Mouse (Mus musculus): ENCODE measurements around the gene 1700129C05Rik. TPM values are rescaled to one million over a fixed set of nuclear protein-coding genes. Genes with fewer than 3 reads are reported as not detected.

Gene 1700129C05Rik
- polyA plus RNA-seq (2015; fragmentation: Nextera tagmentation; extraction: Ambion mirVana), result not detected in 2 replicates

GRCm38 (mm10) chr14:59142793-59143192 lies at the start of gene 1700129C05Rik:
Gene 1700129C05Rik (minus strand): TSS chr14:59142893.
- Histone ChIP-seq H3K9me3 (replicated peaks) (no peaks in the 10 kb centered on the region), H3K36me3 (no peaks in the 10 kb centered on the region), H3K27me3 (no peaks in the 10 kb centered on the region), H3K4me2 (no peak within 1 kb of the TSS), H3K9ac (no peak within 1 kb of the TSS), H3K27ac (no peak within 1 kb of the TSS), H3K4me1 (replicated peaks) (no peaks in the 10 kb centered on the region), H3K4me3 (no peak within 1 kb of the TSS)
- 85% methylated on average over 4 of the region's 4 CpGs for WGBS
- no peak for ATAC-seq (replicated peaks; ENCODE audit: insufficient number of reproducible peaks, insufficient read depth, low FRiP score, low read depth)

- no peak for ATAC-seq (replicated peaks; ENCODE audit: insufficient number of reproducible peaks, insufficient read depth, low FRiP score, low read depth)
- no peak overlapping the region for H3K4me2 ChIP-seq
- no peak overlapping the region for H3K9ac ChIP-seq
- H3K4me1 ChIP-seq (replicated peaks), result no peaks in the 10 kb centered on the region
- 89% methylated on average over 2 of the region's 2 CpGs for WGBS
- H3K36me3 ChIP-seq, result no peaks in the 10 kb centered on the region
- H3K27ac ChIP-seq, result no peak overlapping the region
- H3K9me3 ChIP-seq (replicated peaks), result no peaks in the 10 kb centered on the region
- H3K4me3 ChIP-seq, result no peak overlapping the region
- no peaks in the 10 kb centered on the region for H3K27me3 ChIP-seq
Observed at GRCm38 (mm10) chr14:59186121-59186520, 43.4 kb upstream of the 1700129C05Rik start.

GRCm38 (mm10) chr14:59185514-59185913 lies 42.8 kb upstream of the 1700129C05Rik start:
- ATAC-seq (replicated peaks; ENCODE audit: insufficient number of reproducible peaks, insufficient read depth, low FRiP score, low read depth), result no peak
- no peak overlapping the region for H3K9ac ChIP-seq
- H3K9me3 ChIP-seq (replicated peaks), result no peaks in the 10 kb centered on the region
- no peak overlapping the region for H3K4me3 ChIP-seq
- no peaks in the 10 kb centered on the region for H3K27me3 ChIP-seq
- no peaks in the 10 kb centered on the region for H3K36me3 ChIP-seq
- no peaks in the 10 kb centered on the region for H3K4me1 ChIP-seq (replicated peaks)
- H3K4me2 ChIP-seq, result no peak overlapping the region
- H3K27ac ChIP-seq, result no peak overlapping the region

DNA sequence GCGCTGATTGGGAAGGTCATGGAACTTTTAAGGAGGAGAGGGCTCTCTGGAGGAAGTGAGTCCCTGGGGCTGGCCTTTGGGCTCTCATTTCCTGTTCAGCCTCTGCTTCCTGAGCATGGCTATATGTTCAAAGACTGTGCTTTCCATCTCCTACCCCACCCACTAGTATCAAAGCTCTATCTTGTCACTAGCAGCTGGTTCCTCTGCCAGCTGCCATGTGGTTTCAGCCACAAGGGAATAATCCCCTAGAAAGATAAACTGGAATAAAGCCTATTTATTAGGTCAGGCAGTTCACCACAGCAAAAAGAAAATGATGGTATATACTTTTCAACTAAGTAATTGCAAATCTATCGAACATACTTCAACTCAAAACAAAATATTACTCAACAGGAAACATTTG lies 40.0 kb upstream of the 1700129C05Rik start:
- Histone ChIP-seq H3K36me3 (no peaks in the 10 kb centered on the region), H3K4me3 (no peak overlapping the region), H3K27me3 (no peaks in the 10 kb centered on the region), H3K9ac (no peak overlapping the region), H3K4me2 (no peak overlapping the region), H3K4me1 (replicated peaks) (no peaks in the 10 kb centered on the region), H3K27ac (no peak overlapping the region), H3K9me3 (replicated peaks) (no peaks in the 10 kb centered on the region)
- ATAC-seq (replicated peaks; ENCODE audit: insufficient number of reproducible peaks, insufficient read depth, low FRiP score, low read depth), result no peak
- 69% methylated on average over 2 of the region's 2 CpGs for WGBS

DNA sequence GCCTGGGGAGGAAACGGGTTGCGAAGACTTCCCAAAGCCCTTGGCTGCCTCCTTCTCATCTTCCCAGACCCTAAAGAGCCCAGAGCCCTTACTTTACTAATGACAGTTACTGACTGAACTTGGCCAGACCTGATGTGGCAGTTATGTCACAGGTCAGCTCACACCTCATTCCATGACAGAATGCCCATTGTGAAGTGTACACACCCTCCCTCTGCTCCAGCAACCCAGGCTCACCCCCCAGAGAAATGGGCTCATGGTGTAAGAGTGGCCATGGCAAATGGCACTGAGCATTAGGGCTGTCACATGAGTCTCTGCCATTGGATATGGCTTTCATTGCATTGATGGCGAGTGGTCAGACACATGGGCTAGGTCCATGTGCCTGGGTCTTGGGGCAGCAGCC lies 36.0 kb upstream of the 1700129C05Rik start, which contains the start of gene Gm5142:
Gm5142 (minus strand) TSS at position 101 of the 400 bp plus-strand sequence.
- Histone ChIP-seq H3K4me1 (replicated peaks) (no peaks in the 10 kb centered on the region), H3K9me3 (replicated peaks) (no peaks in the 10 kb centered on the region), H3K27ac (no peak within 1 kb of the TSS), H3K27me3 (no peaks in the 10 kb centered on the region), H3K9ac (no peak within 1 kb of the TSS), H3K36me3 (no peaks in the 10 kb centered on the region), H3K4me3 (no peak within 1 kb of the TSS), H3K4me2 (no peak within 1 kb of the TSS)
- no peak for ATAC-seq (replicated peaks; ENCODE audit: insufficient number of reproducible peaks, insufficient read depth, low FRiP score, low read depth)
- 81% methylated on average over 3 of the region's 3 CpGs for WGBS

DNA sequence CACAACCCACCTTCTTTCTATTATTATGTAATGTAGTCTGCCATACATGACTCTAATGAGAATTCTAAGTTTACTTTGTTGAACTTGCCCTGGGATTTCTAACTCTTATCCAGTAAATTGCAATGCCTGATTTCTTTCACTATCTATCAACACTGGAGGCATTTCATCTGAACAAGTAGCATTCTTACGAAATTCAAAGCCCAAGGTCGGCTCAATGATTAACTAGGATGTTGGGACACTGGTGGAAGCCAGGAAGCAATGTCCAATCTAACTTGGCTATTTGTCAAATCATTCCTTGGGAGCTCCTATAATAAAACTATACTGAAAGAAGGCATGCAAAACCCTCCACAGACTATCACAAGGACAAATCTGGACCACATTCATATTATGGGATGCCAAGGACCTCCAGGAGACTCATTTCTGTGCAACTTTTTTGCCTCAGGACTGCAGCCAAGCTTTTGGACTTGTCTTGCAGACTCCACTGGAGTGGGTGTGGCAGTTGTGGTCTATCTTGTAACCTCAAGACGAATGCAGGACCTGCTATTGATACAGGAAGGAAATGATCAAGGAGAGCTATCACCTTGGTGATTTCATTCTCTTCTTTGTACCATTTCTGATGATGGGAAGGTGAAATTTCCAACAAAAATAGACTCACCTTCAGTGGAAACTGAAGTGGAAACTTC lies 14.5 kb upstream of the 1700129C05Rik start:
- H3K4me3 ChIP-seq, result no peak overlapping the region
- no peak for ATAC-seq (replicated peaks; ENCODE audit: insufficient number of reproducible peaks, insufficient read depth, low FRiP score, low read depth)
- no peaks in the 10 kb centered on the region for H3K4me1 ChIP-seq (replicated peaks)
- no peak overlapping the region for H3K27ac ChIP-seq
- H3K36me3 ChIP-seq, result no peaks in the 10 kb centered on the region
- no peaks in the 10 kb centered on the region for H3K9me3 ChIP-seq (replicated peaks)
- no peak overlapping the region for H3K4me2 ChIP-seq
- WGBS, result 53% methylated on average over 3 of the region's 3 CpGs
- no peak overlapping the region for H3K9ac ChIP-seq
- peaks cover 5% of the 10 kb centered on the region for H3K27me3 ChIP-seq

DNA sequence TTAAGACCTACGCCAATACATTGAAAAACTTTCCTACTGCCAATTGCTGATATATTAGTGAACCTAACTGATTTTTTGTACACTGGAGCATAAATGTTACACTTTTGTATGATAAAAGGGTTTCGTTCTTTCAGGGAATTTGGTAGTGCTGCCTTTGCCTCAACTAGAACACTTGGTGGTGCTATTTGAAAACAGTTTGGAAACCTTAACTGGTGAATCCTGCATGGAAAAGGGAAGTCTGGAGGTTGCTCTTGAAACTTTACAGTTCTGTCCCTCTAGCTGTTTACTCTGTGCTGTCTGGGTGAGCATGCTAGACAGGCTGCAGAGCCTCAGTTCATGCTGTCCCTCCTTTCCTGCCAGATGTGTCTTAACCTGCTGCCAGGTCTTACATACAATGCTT lies 12.9 kb upstream of the 1700129C05Rik start:
- Histone ChIP-seq H3K27me3 (peaks cover 5% of the 10 kb centered on the region), H3K9me3 (replicated peaks) (no peaks in the 10 kb centered on the region), H3K4me3 (no peak overlapping the region), H3K27ac (no peak overlapping the region), H3K4me1 (replicated peaks) (no peaks in the 10 kb centered on the region), H3K4me2 (no peak overlapping the region), H3K9ac (no peak overlapping the region), H3K36me3 (no peaks in the 10 kb centered on the region)
- WGBS, result 67% methylated on average over 2 of the region's 2 CpGs
- ATAC-seq (replicated peaks; ENCODE audit: insufficient number of reproducible peaks, insufficient read depth, low FRiP score, low read depth), result no peak

GRCm38 (mm10) chr14:59114281-59114680 lies 28.4 kb downstream of the 1700129C05Rik start:
- Histone ChIP-seq H3K4me2 (no peak overlapping the region), H3K9me3 (replicated peaks) (no peaks in the 10 kb centered on the region), H3K27ac (no peak overlapping the region), H3K36me3 (no peaks in the 10 kb centered on the region), H3K4me3 (no peak overlapping the region), H3K27me3 (no peaks in the 10 kb centered on the region), H3K4me1 (replicated peaks) (no peaks in the 10 kb centered on the region), H3K9ac (no peak overlapping the region)
- ATAC-seq (replicated peaks; ENCODE audit: insufficient number of reproducible peaks, insufficient read depth, low FRiP score, low read depth), result no peak
- WGBS, result 6% methylated on average over 2 of the region's 2 CpGs

- no peaks in the 10 kb centered on the region for H3K27me3 ChIP-seq
- H3K9me3 ChIP-seq (replicated peaks), result no peaks in the 10 kb centered on the region
- no peaks in the 10 kb centered on the region for H3K4me1 ChIP-seq (replicated peaks)
- H3K4me3 ChIP-seq, result no peak overlapping the region
- ATAC-seq (replicated peaks; ENCODE audit: insufficient number of reproducible peaks, insufficient read depth, low FRiP score, low read depth), result no peak
- H3K27ac ChIP-seq, result no peak overlapping the region
- H3K9ac ChIP-seq, result no peak overlapping the region
- 18% methylated on average over 10 of the region's 10 CpGs for WGBS
- H3K36me3 ChIP-seq, result no peaks in the 10 kb centered on the region
- no peak overlapping the region for H3K4me2 ChIP-seq
Observed at GRCm38 (mm10) chr14:59104006-59104605, 38.6 kb downstream of the 1700129C05Rik start.

GRCm38 (mm10) chr14:59093601-59094000 lies 49.1 kb downstream of the 1700129C05Rik start:
- Histone ChIP-seq H3K4me1 (replicated peaks) (no peaks in the 10 kb centered on the region), H3K9me3 (replicated peaks) (no peaks in the 10 kb centered on the region), H3K9ac (no peak overlapping the region), H3K4me2 (no peak overlapping the region), H3K27ac (no peak overlapping the region), H3K4me3 (no peak overlapping the region), H3K36me3 (no peaks in the 10 kb centered on the region), H3K27me3 (no peaks in the 10 kb centered on the region)
- no peak for ATAC-seq (replicated peaks; ENCODE audit: insufficient number of reproducible peaks, insufficient read depth, low FRiP score, low read depth)

DNA sequence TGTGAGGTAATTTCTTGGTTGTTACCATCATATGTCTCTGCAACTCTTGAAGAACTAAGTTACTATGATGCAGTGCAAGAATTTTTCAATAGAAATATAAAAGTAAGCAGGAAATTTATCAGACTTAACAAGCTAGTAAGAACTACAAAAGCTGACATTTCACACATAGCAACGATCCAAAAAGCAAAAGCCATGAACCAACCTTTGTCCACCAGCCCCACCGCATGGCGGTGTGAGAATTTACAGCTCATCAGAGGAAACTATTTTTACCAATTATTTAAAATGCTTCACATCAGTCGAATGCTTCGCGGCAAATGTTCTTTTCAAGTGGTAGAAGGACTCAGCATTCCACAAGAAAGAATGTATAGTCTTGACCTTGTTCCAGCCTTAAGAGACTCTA lies 58.3 kb downstream of the 1700129C05Rik start:
- no peak for ATAC-seq (replicated peaks; ENCODE audit: insufficient number of reproducible peaks, insufficient read depth, low FRiP score, low read depth)
- H3K4me2 ChIP-seq, result no peak overlapping the region
- no peak overlapping the region for H3K9ac ChIP-seq
- no peaks in the 10 kb centered on the region for H3K27me3 ChIP-seq
- WGBS, result 14% methylated on average over 6 of the region's 6 CpGs
- H3K9me3 ChIP-seq (replicated peaks), result no peaks in the 10 kb centered on the region
- H3K36me3 ChIP-seq, result no peaks in the 10 kb centered on the region
- H3K4me1 ChIP-seq (replicated peaks), result no peaks in the 10 kb centered on the region
- H3K4me3 ChIP-seq, result no peak overlapping the region
- no peak overlapping the region for H3K27ac ChIP-seq
